Mouse (Mus musculus): ENCODE measurements around the gene Rfng.

DNA sequence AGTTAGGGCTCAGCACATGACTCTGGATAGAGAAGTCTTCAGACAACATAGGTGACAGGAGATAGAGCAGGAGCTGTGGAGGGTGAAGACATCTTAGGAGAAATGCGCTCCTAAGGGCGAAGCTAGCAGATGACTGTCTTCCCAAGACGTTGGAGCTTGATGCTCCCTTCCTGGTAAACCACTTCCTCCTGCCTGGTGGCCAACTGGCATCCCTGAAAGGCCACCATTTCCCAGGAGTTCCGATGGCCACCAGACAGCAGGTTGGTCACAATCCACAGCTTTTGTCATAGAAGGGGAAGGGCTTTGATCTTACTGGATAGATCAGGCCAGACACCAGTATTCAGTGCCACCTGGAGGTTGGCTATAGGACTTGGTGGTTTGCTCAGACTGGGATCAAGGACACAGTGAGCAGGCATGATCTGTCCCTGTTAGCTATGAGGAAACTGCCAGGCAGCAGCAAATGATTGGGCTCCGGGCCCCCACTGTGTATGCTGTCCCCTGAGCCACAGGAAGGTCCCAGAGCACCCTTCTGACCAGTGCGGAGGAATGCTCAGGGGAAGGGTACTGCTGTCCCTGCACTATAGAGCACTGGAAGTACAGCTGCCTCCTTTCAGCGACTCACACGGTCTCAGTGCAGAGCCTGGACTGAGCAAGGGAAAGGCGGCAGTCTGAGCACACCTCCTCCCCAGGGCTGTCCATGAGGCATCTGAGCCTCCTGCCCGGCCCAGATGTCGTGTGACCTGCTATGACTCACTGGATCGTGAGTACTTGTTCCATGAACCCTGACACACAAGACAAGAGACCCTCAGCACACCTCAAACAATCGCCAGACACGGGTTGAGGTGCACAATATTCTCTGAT is 22.0 kb downstream of the Rfng start:
- TF ChIP-seq GATA1 (IDR thresholded peaks at IDR 0.05; ENCODE audit: borderline replicate concordance, low read length) (no peak), FLI1 (IDR thresholded peaks at IDR 0.05; ENCODE audit: low read length) (no peak)

All from megakaryocyte, embryonic 14.5 days (primary cell).